Mouse (Mus musculus) forebrain, embryonic 13.5 days (tissue): Measurements from ENCODE around the gene Vmn1r135. TPM values are rescaled to one million over a fixed set of nuclear protein-coding genes. Genes with fewer than 3 reads are reported as not detected.
"Not testable (repeated sequence)": the region's sequence is repeated elsewhere in the genome, so short reads cannot be mapped to it uniquely, and the experiment has no call there.

ENCODE experiments used
- ATAC-seq: fragments of 200-750 bp; cut with Nextera tagmentation; 2 replicates; pipeline ENCODE4 v1.8.0; 2017
- H3K27ac ChIP-seq: fragments of 300-500 bp; sonication (generic); 2 replicates; pipeline ENCODE4 v1.5.1; 2015; ENCODE audit warnings: inconsistent platforms, mild to moderate bottlenecking, moderate library complexity
- H3K27me3 ChIP-seq: fragments of 300-500 bp; sonication (generic); 2 replicates; pipeline ENCODE4 v1.6.1; 2015; ENCODE audit warnings: mild to moderate bottlenecking, inconsistent platforms
- H3K36me3 ChIP-seq: fragments of 300-500 bp; sonication (generic); 2 replicates; pipeline ENCODE4 v1.6.1; 2015; ENCODE audit warnings: mild to moderate bottlenecking, inconsistent platforms; ENCODE audit not compliant: poor library complexity, severe bottlenecking
- H3K4me1 ChIP-seq: fragments of 300-500 bp; sonication (generic); 2 replicates; pipeline ENCODE4 v1.6.1; 2015; ENCODE audit warnings: inconsistent platforms
- H3K4me2 ChIP-seq: fragments of 300-500 bp; sonication (generic); 2 replicates; pipeline ENCODE4 v1.6.1; 2015; ENCODE audit warnings: inconsistent platforms, mild to moderate bottlenecking, moderate library complexity
- H3K4me3 ChIP-seq: fragments of 300-500 bp; sonication (generic); 2 replicates; pipeline ENCODE4 v1.5.1; 2015; ENCODE audit warnings: mild to moderate bottlenecking, inconsistent platforms
- H3K9ac ChIP-seq: fragments of 300-500 bp; sonication (generic); 2 replicates; pipeline ENCODE4 v1.6.1; 2015; ENCODE audit warnings: mild to moderate bottlenecking, inconsistent platforms
- H3K9me3 ChIP-seq: fragments of 300-500 bp; sonication (generic); replicated peaks from 2 replicates; pipeline ENCODE4 v1.6.1; 2016; ENCODE audit warnings: inconsistent platforms
- WGBS: fragments of 180-500 bp; shearing (Covaris S2); methylation state at CpG from one replicate; pipeline ENCODE4 v1.1.7; 2015; 5-methylcytosine and 5-hydroxymethylcytosine counted together
- polyA plus RNA-seq: library from polyadenylated mRNA; unstranded; fragments of >200 nt; fragmentation: Nextera tagmentation; extraction: Ambion mirVana; gene quantifications from 2 replicates; pipeline ENCODE4 v1.2.1, GENCODE M21; 2015

The Vmn1r135 gene
- not detected in 2 replicates for polyA plus RNA-seq

DNA sequence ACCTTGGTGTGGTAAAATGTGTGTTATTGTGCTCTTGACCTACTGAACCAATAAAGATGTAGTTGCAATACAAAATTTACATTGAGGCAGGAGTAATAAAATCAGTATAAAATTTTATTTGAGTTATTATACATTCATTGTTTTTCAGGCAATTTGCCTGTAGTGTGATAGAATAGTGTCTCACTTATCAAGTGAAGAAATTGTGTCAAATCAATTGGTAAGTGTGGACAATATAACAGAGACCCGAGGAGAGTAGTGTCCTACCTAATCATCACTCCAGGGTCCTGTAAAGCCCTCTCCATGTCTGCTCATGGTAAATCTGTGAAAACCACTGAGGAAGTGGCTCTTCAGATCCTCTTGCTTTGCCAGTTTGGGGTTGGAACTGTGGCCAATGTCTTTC, at the start of gene Vmn1r135:
Vmn1r135 (plus strand) TSS at position 301 of the 400 bp plus-strand sequence.
- H3K4me3 ChIP-seq, H3K27me3 ChIP-seq, H3K4me2 ChIP-seq, H3K27ac ChIP-seq, H3K36me3 ChIP-seq, H3K9me3 ChIP-seq, ATAC-seq, H3K9ac ChIP-seq, H3K4me1 ChIP-seq: not testable (repeated sequence)
- no CpG with 5 or more reads among the region's 1 CpGs for WGBS

DNA sequence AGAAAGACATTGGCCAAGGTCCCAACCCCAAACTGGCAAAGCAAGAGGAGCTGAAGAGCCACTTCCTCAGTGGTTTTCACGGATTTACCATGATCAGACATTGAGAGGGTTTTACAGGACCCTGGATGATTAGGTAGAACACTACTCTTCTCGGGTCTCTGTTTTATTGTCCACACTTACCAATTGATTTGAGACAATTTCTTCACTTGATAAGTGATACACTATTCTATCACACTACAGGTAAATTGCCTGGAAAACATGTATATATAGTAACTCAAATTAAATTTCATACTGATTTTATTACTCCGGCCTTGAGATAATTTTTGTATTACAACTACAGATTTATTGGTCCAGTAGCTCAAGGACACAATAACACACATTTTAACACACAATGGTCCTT, 35.5 kb upstream of the Vmn1r135 start, which contains the start of gene Gm4177:
Gm4177 (minus strand) TSS at position 101 of the 400 bp plus-strand sequence.
- not testable (repeated sequence) for H3K4me2 ChIP-seq, H3K4me3 ChIP-seq, H3K36me3 ChIP-seq, H3K9ac ChIP-seq, H3K4me1 ChIP-seq, H3K27me3 ChIP-seq, H3K27ac ChIP-seq, ATAC-seq, H3K9me3 ChIP-seq
- WGBS, result no CpG with 5 or more reads among the region's 3 CpGs

DNA sequence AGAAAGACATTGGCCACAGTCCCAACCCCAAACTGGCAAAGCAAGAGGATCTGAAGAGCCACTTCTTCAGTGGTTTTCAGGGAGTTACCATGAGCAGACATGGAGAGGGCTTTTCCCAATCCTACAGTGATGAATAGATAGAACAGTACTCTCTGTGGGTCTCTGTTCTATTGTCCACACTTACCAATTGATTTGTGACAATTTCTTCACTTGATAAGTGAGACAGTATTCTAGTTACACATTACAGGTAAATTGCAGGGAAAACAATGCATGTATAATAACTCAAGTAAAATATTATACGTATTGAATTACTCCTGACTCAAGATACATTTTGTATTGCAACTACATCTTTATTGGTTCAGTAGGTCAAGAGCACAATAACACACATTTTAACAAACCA, 12.0 kb downstream of the Vmn1r135 start, which contains the start of gene Gm5725:
Gm5725 (minus strand) TSS at position 101 of the 400 bp plus-strand sequence.
- H3K36me3 ChIP-seq, H3K4me3 ChIP-seq, H3K9me3 ChIP-seq, H3K9ac ChIP-seq, ATAC-seq, H3K27ac ChIP-seq, H3K4me2 ChIP-seq, H3K27me3 ChIP-seq, H3K4me1 ChIP-seq: not testable (repeated sequence)
- WGBS, result no CpG with 5 or more reads among the region's 1 CpGs

Other genes with a start within 250 kb of the Vmn1r135 start
- not detected in 2 replicates for gene Vmn1r132, start 218.3 kb upstream of the Vmn1r135 start, polyA plus RNA-seq
- not detected in 2 replicates for gene Gm4175, start 70.9 kb upstream of the Vmn1r135 start, polyA plus RNA-seq
- not detected in 2 replicates for gene Gm4177, start 35.6 kb upstream of the Vmn1r135 start, polyA plus RNA-seq
- gene Gm5725, start 11.9 kb downstream of the Vmn1r135 start, polyA plus RNA-seq, result not detected in 2 replicates
- gene Gm5891, start 88.9 kb downstream of the Vmn1r135 start, polyA plus RNA-seq, result not detected in 2 replicates
- not detected in 2 replicates for gene Vmn1r137, start 162.2 kb downstream of the Vmn1r135 start, polyA plus RNA-seq
- not detected in 2 replicates for gene Vmn1r138, start 196.5 kb downstream of the Vmn1r135 start, polyA plus RNA-seq
- not detected in 2 replicates for gene Gm6176, start 224.0 kb downstream of the Vmn1r135 start, polyA plus RNA-seq
- gene Vmn1r139, start 236.7 kb downstream of the Vmn1r135 start, polyA plus RNA-seq, result not detected in 2 replicates